Mouse (Mus musculus) ES-E14 (cell line): Measurements from ENCODE around the gene Clint1.

Experiments
- CHD2 ChIP-seq: IDR thresholded peaks from 2 replicates; pipeline ENCODE4 v1.6.1; 2014; ENCODE audit warnings: mild to moderate bottlenecking, low read depth, low read length, inconsistent platforms
- MAFK ChIP-seq: IDR thresholded peaks from 2 replicates; pipeline ENCODE4 v1.6.1; 2014; ENCODE audit warnings: mild to moderate bottlenecking, low read depth, low read length, inconsistent platforms; ENCODE audit not compliant: insufficient read depth
- ZC3H11A ChIP-seq: IDR thresholded peaks from 2 replicates; pipeline ENCODE4 v1.6.1; 2012; ENCODE audit warnings: low read depth, mild to moderate bottlenecking, inconsistent platforms, low read length, borderline replicate concordance
- ZNF384 ChIP-seq: IDR thresholded peaks from 2 replicates; pipeline ENCODE4 v1.6.1; 2012; ENCODE audit warnings: low read depth, low read length, inconsistent platforms

DNA sequence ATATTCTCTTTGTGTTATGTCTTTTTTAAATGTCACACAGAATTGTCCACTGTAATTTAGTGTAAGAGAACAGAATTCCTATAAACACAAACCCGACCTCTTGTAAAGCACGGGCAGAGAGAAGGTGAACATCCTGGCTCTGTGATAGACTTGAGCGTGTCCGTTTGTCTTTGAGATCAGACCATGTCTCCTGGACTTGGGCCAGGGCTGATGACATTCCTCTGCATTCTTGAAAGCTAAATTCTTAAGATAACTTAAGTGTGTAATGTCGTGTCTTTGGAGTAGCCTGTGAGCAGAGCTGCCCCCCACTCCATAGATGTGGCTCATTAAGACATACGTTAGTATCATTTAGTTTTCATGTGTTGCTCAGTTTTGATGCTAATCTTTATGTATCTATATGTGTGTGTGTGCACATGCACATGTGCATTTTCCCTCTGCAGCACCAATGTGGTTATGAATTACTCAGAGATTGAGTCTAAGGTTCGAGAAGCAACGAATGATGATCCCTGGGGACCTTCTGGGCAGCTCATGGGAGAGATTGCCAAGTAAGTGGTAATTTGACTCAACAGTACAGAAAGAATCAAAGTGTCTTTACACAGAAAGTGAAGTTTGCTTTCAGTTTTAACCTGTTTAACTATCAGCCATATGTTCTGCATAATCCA, 31.6 kb downstream of the Clint1 start:
- TF ChIP-seq ZNF384, result no peak
- no peak for TF ChIP-seq ZC3H11A
- no peak for TF ChIP-seq MAFK
- TF ChIP-seq CHD2, result no peak
